Mouse (Mus musculus) c-Kit-positive CD71-positive TER-119-negative erythroid progenitor cells, embryonic 14.5 days (primary cell): Measurements from ENCODE around the gene Gm10309.
"Not testable (repeated sequence)": the region's sequence is repeated elsewhere in the genome, so short reads cannot be mapped to it uniquely, and the experiment has no call there.

Experiments used
- DNase-seq: peaks from one replicate; pipeline ENCODE4 v3.0.0-alpha.2; 2013; ENCODE audit warnings: low read depth

Gm10309 gene

DNA sequence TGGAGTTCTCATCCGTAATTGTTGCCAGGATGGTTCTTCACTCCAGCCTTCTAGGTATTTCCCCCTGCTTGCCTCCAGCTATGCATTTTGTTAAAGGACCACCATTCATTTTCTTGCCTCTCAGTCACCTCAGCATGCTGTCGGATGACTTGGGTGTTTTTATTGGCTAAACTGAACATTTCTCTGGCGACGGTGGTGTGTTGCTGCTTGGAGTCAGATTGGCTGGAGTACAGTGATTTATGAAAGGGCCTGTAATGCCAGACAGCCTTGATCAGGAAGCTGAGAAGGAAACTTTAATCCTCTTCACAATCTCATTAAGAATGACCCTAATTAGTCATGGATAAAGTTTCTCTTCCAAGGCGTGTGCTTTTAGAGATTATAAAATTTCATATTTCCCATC is 4.8 kb upstream of the Gm10309 start:
- no peak for DNase-seq

DNA sequence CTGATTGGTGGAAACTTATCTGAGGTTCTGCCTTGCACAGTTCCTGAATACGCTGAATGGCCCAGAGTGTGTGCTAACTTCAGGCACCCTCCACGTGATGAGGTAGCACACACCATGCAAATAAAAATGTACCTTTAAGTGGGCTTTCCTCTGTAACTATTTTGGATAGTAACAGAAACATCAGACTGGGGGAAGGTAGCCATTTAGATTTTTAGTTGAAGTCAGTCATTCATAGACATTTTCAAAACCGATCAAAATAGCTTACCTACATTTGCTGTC is 3.1 kb upstream of the Gm10309 start:
- no peak for DNase-seq

DNA sequence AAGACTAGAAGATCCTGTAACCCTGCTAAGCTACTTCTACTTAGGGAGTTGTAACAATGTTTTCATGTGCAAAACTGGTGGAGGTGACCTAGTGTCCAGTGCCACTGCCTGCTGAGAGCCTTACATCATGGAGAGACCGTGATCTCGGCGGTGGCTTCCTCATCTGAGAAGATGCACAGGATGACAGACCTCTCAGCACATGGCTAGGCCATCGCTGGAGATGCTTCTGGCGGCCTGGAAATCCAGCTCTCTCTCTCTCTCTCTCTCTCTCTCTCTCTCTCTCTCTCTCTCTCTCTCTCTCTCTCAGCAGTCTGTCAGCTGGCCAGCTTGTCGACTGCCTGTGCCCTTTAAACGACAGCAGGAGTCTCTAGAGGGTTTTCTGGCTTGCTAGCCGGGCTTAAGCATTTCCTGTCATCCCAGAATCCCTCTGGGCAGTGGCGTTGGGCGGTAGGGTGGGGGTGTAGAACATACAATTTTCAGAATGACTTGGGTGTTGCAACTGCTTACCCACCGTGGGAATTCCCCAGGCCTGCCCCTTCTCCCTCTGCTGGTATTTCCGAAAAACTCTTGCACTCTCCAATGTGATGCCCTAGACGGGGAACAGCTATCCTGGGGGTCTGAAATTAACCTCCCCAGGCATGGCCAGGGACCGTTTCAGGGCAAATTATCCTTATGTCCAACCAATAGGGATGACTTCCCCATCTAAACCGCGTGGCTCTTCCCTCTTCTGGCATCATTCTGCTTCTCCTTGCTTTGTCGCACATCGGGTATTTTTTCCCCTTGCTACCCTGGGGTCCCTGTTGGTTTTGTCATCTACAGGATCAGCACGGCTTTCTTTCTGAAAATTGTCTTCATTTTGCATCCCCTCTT is 2.5 kb upstream of the Gm10309 start:
- DNase-seq: no peak

DNA sequence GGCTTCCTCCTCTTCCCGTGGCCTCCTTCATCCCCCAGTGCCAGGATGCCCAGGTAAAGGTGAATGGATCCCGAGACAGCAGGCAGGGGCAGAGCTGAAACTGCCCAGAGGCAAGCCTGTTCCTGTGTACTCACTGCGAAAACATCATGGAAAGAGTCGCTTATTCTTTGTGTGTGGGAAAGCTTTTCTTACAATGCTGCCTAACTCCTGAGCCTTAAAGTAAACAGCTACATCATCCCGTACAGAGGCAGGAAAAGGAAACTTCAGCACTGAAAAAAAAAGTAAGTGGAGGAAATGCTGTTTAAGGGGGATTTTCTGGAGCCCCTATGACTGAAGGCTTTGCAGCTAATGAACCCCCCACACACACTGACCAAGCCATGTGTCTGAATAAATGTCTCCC is 1.8 kb upstream of the Gm10309 start:
- no peak for DNase-seq

DNA sequence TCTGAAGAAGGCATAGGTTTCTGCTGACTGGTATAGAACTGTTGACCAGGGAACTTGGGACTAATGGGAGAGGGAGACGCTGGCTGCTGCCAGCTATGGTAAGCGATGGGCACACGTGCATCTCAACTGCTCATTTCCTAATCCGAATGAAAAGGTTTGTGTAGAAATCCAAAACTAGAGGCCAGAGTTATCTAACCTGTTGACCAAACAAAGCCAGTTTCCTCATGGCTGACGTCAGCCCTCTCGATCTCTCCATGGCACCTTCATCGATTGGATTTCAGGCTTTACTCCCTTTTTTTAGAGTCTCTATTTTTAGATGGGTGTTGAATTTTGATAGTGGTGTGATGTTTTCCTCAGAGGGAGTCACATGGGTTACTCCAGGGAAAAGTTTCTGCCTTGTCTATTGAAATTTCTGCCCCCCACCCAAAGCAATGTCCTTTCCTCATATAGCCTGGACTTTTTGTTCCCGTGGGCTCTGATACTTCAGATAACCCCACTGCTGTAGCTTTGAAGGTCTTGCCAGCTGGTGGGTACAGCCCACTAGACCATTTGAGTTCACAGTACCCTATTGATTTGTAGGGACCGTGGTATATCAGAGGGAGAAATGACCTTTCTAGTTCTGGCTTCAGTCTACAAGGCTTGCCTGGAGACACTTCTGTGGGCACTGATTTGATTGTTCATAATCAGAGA is 1.7 kb downstream of the Gm10309 start:
- DNase-seq: no peak

DNA sequence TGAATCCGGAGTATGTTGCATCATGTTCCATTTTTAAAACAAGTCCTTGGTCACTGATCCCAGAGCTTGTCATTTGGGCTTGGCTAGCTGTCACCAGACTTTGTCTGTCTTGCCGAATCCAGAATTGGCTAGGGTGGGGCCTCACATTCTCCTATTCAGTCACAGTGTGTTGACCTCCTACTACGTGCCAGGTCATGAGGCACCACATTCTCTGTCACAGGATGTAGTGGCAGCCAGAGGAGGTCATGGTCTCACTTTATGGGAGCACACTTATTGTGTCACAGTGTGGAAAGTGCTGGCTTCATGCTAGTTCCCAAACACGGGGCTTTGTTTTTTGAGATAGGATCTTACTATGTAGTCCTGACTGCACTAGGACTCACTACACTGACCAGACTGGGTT is 3.6 kb downstream of the Gm10309 start:
- no peak for DNase-seq

DNA sequence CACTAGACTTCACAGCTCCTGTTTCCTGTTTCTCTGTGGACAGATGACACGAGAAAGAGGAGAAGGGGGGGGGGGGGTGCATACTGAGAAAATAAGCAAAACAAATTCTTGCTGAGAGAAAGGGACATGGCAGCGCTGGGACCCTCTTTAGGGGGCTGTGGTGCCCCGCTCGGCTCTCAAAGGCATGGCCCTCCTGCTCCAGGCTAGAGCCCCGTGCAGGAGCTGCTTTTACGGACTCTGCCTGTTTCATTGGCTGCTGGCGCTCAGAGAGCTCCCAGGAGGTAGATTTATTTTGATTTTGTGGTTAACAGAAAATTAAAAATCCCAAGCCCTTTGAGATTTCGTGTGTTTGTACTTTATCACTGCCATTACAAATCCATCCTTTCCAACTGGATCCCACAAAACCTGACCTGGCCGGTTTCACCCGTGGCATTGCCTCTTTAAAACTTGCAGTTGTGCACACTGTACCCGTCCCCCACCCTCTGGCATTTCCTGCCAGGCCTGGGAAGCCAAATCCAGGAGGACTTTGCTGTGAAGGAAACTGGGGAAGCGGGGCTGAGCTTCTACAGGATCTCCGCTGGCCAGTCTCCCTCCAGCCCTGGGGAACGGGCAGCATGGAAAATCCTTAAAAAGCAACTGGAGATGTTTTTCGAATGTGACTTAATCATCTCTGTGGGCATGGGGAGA is 5.5 kb downstream of the Gm10309 start:
- no peak for DNase-seq

DNA sequence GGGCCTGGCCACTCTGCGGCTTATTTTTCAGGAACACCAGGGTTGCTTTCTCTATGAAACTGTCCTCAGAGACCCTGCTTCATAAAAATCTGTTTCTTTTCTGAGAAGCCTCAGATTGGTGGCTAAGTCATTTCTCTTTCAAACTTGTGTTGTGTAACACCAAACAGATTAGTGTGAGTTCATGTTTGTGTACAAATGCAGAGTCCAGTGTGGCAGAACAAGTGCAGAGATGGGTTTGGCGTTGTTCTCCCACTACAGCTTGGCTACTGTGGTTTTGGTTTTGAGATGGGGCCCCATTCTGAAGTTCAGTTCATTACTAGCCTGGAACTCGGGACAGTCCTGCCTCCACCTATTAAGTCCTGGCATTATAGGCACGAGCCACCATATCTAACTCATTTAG is 7.7 kb downstream of the Gm10309 start:
- no peak for DNase-seq

DNA sequence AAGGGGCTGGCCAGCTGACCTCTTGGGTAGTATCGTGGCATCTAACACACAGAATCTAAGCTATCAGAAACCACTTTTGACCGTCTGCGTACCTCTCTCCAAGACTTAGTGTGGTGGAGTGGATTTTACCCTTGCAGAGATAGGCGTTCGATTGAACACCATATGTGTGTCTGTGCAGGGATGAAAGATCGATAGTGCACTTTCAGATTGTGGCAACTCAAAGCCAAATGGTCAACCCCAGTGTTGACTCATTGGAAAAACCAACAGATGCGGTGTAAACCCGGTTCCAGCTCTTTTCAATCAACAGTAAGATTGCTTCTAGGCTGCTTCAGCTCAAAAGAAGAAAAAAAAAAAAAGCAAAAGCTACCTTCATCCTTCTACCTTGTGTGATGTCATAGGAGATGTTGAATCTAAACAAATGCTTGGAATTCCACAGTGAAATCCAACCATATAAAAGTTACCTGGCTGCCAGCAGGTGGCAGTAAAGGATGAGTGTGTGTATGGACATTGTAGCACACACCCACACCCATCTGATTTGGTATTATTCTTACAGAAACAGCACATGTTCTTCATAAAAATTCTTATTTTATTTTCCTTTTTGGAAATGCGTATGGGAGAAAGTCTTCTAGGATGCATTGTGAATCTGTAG is 8.8 kb downstream of the Gm10309 start:
- DNase-seq: no peak

DNA sequence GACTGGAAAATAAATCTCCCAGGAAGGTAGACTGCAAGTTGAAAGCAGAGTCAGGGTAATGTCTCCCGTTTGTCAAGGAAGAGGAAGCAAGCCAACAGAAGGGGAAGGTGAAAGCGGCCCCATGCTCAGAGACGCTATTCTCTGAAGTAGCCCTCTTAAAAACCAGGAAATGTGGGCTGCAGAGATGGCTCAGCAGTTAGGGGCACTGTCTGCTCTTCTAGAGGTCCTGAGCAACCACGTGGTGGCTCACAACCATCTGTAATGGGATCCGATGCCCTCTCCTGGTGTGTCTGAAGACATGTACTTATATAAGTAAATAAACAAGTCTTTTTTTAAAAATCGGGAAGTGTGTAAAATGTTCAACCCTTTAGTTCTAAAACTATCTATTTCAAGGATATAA is 10.1 kb downstream of the Gm10309 start:
- no peak for DNase-seq

DNA sequence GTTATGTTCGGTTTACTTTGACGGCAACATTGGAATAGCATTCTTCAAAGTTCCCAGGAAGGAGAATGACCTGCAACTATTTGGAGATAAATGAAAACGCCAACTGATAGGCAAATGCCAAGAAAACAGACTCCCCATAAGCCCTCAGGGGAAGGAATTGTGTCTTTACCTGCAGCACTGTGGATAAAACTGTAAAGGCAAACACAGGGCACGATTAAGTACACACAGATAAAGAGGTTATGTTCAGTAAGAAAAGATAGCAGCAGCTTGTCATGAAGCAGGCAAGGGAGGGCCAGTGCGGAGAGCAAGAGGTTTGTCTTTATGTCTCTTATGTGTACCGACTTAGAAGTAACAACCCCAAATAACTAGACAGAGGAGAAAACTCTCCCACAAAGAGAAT is 10.5 kb downstream of the Gm10309 start:
- no peak for DNase-seq

DNA sequence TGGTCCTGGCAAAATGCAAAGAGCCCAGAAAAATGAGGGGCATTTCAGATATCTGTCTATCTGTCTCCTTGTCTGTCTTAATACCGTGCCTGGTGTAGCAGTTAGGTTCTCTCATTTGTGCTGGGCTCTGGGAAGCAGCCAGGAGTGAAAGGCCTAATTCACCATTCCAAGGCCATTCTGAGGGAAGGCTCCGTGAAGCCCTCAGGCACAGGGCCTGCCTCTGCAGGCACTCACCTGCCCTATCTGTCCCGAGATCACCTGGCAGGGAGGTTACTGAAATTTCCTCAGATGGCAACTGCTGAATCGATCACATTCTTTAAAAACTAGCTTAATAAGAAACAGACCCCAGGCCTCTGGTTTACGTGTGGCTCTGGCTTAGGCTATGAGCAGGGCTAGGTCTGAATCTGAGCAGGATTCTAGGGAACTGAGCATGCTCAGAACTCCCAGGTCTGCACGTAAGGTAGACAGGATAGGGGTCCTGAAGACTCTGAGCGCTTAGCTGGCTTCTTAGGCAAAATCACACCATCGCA is 11.1 kb downstream of the Gm10309 start:
- DNase-seq: no peak

DNA sequence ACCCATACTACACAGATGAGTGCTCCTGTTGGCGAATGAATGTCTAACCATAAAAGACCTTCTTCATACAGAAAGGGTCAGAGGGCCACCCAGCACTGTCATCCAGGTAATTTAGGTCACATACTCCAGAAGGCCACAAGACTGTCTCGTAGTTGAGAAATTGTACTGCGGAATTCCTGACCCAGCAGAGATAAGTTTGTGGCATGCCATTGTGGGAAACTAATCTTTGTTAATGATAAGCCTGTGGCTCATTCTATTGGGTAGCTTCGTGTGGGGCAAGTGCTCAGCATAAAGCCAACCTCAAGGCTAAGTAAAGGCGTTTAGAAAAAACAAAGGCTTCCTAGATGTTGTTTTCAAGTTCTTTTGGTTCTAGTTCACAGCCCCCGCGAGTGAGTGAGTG is 12.7 kb downstream of the Gm10309 start:
- no peak for DNase-seq

DNA sequence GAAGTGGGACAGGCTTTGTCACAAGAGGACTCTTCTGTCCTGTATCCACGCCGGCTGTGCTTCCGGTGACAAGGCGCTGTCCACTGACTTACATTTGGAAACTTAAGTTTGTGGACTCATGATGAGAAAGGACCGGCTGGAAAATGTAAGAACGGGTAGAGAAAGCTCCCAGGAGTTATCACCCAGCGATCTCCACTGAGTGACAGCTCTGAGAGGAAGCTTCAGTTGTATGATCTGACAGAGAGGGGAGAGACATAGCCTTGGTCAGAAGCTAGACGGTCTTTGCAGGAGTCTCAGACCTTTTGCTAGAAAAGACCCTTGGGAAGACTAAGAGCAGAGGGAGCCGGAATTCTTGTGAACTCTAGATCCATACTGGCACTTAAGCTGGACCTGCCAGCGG is 15.2 kb downstream of the Gm10309 start:
- no peak for DNase-seq

DNA sequence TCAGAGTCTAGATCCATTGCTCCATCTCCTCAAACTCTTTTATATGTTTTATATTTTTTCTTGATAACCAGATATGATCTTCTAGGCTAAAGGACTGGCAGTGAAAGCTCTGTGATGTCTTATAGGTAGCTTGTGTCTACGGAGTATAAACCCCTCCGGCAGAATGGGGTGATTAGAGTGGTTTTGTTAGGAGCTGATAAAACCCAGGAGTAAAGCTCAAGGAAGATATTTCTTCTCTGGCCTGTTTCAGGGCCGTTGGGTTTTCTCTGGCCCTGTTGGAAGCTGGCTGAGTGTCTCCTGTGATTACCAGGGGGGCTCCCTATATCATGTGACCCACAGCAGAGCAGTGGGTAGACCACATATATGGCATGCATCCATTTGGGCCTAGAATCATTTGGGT is 17.6 kb downstream of the Gm10309 start:
- DNase-seq: no peak

DNA sequence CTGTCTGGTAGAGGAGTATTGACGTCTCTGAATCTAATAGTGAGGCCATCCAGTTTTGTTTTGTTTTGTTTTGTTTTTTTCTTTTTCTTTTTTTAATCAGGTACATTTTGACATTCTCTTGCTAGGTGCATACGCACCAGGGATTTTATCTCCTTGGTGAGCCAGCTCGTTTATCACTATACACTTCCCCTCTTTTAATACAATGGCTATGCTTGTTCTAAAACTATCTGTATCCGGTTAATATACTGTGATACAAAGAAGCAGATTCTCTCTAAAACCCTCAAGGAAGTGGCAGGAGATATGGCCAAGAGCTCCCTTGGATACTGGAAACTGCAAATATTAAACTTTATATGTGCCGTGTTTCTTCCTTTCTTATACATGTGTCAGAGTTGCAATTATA is 18.4 kb downstream of the Gm10309 start:
- no peak for DNase-seq

DNA sequence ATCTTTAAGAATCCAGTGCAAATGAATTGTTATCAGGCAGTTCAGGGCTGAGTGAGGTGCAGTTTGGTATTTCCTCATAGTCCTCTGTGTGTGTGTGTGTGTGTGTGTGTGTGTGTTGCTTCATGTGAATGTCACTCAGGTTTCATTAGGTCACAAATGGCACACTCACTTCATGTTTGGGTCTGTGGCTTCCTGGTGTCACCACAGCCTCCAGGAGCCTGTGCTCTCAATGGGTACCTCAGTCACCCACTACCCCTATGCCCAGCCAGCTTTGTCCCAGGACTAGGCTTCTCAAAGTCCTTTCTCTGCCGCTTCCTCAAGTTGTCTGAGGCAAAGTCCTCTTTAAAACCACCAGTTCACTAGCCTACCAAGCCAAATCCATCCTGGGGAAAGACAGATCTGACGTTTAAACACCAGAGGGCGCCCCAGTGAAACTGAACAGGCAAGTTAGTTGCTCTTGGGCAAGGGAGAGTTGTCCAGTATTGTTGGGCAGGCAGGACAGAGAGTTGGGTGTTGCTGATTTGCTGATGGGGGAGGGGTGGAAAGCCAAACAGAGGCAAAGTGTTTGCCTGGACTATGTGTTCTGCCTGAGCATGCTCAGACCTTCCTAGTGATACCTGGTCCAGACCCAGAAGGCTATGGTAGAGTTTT is 20.8 kb downstream of the Gm10309 start:
- peak; percentile 53 for DNase-seq

DNA sequence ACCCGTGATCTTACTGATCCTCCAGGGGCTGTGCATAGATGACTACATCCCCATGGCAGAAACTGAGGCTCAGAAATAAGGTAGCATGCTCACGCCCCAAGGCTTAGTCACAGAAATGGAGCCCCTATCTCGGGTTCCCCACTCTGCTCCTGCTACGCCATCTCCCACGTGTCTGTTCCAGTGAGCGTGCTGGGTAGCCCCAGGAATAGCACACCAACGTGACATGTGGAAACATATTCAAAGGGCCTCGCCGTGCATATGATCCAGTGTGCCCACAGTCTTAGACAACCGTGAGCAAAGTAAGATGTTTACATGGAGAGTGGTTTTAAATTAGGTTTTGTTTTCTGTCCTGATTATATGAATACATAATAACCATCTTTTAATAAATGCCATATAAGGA is 22.4 kb downstream of the Gm10309 start:
- DNase-seq: no peak

DNA sequence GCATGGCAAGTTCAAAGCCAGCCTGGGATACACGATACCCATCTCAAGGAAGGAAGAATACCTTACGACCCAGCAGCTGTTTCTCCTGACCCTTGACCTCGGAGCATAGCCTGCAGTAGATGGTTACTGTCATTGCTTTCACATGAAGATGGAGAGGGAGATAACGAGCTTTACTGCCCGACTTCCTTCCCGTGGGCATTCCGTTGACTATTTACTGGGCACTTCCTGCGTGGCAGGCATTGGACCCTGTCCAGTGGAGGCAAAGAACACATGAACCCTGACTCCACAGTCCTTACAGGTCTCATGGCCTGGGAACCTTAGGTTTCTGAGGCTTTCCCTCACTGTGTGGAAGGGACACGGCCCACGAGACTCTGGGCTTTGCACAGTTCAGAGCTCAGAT is 25.6 kb downstream of the Gm10309 start:
- DNase-seq: no peak

DNA sequence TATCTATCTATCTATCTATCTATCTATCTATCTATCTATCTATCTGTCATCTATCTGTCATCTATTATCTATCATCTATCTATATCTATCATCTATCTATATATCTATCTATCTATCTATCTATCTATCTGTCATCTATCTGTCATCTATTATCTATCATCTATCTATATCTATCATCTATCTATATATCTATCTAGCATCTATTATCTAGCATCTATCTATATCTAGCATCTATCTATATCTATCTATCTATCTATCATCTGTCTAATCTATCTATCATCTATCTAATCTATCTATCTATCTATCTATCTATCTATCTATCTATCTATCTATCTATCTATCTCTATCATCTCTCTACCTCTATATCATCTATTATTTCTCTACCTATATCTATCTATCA is 27.6 kb downstream of the Gm10309 start:
- not testable (repeated sequence) for DNase-seq

DNA sequence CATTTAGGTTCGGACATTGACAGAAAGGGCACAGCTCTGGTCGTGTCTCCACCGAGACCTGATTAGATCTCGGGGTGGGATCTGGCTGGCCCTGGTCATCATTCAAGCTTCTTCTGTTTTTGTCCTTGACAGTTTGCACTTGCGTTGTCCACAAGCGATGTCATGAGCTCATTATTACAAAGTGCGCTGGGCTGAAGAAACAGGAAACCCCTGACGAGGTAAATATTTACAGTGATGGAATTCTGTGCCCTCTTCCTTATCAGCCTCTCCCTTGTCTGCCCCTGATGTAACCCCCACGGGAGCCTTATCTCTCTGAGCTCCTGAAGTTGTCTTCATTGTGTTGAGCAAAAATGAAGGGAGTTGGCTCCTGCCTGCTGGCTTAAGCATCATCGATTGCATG is 28.4 kb downstream of the Gm10309 start:
- no peak for DNase-seq

DNA sequence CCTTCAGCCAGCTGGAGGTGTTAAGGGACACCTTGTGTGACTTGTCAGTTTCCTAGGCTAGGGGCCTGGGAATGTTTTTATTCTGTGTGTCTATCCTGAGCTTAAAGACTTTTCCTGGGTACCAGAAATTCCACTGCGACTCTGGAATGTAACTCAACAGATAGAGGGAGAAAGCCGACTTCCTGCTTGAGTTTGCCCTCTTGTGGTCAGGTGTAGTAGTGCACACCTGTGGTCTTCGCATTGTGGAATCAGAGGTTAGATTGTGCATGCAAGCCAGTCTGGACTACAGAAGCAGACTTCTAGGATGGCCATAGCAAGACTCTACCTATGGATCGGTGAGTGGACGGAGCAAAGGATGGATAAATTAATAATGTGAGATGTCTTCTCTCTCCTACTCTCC is 33.3 kb downstream of the Gm10309 start:
- DNase-seq: no peak
